Mouse (Mus musculus) mouse trophoblast stem cell (cell line): Measurements from ENCODE around the gene Sh3d21.
"Not testable (repeated sequence)": the region's sequence is repeated elsewhere in the genome, so short reads cannot be mapped to it uniquely, and the experiment has no call there.

Experiments
- in situ Hi-C, 2 experiments: fragments of 300-500 bp; cut with MseI, MboI; formaldehyde crosslinking; loops; 2 replicates in 1 of 2; 3 replicates in 1 of 2; pipeline ENCODE4 v1.15.1; 2025

Gene Sh3d21

GRCm38 (mm10) chr4:126168851-126169250, 5.6 kb upstream of the Sh3d21 start:
- in situ Hi-C loops = no loop called here

GRCm38 (mm10) chr4:126166084-126166483, 2.8 kb upstream of the Sh3d21 start:
- in situ Hi-C loops = no loop called here

GRCm38 (mm10) chr4:126165092-126165491, 1.8 kb upstream of the Sh3d21 start:
- in situ Hi-C loops = not testable (repeated sequence)

- in situ Hi-C loops = no loop called here
Observed at GRCm38 (mm10) chr4:126163685-126164084, 394 bp upstream of the Sh3d21 start.

GRCm38 (mm10) chr4:126162544-126163066, 686 bp downstream of the Sh3d21 start:
- in situ Hi-C loops = no loop called here

GRCm38 (mm10) chr4:126161986-126162385, 1.3 kb downstream of the Sh3d21 start:
- in situ Hi-C loops = no loop called here

GRCm38 (mm10) chr4:126161456-126161855, 1.8 kb downstream of the Sh3d21 start:
- in situ Hi-C loops = no loop called here

- in situ Hi-C loops = no loop called here
Observed at GRCm38 (mm10) chr4:126160981-126161380, 2.3 kb downstream of the Sh3d21 start.

- in situ Hi-C loops = no loop called here
Observed at GRCm38 (mm10) chr4:126159455-126159854, 3.8 kb downstream of the Sh3d21 start.

GRCm38 (mm10) chr4:126157562-126157961, 5.7 kb downstream of the Sh3d21 start:
- in situ Hi-C loops = no loop called here

GRCm38 (mm10) chr4:126156617-126157016, 6.7 kb downstream of the Sh3d21 start:
- in situ Hi-C loops = no loop called here

GRCm38 (mm10) chr4:126155869-126156268, 7.4 kb downstream of the Sh3d21 start:
- in situ Hi-C loops = no loop called here

GRCm38 (mm10) chr4:126155183-126155582, 8.1 kb downstream of the Sh3d21 start:
- in situ Hi-C loops = no loop called here

GRCm38 (mm10) chr4:126152864-126153263, 10.4 kb downstream of the Sh3d21 start:
- in situ Hi-C loops = no loop called here

- in situ Hi-C loops = no loop called here
Observed at GRCm38 (mm10) chr4:126151701-126152440, 11.4 kb downstream of the Sh3d21 start.

- in situ Hi-C loops = no loop called here
Observed at GRCm38 (mm10) chr4:126150949-126151320, 12.4 kb downstream of the Sh3d21 start.

- in situ Hi-C loops = no loop called here
Observed at GRCm38 (mm10) chr4:126150297-126150948, 12.9 kb downstream of the Sh3d21 start.

- in situ Hi-C loops = no loop called here
Observed at GRCm38 (mm10) chr4:126149798-126150197, 13.5 kb downstream of the Sh3d21 start.

GRCm38 (mm10) chr4:126149041-126149676, 14.1 kb downstream of the Sh3d21 start:
- in situ Hi-C loops = no loop called here

- in situ Hi-C loops = no loop called here
Observed at GRCm38 (mm10) chr4:126148161-126148961, 14.9 kb downstream of the Sh3d21 start.

- in situ Hi-C loops = no loop called here
Observed at GRCm38 (mm10) chr4:126147533-126148160, 15.6 kb downstream of the Sh3d21 start, which contains the start of gene Eva1b. Eva1b (plus strand) TSS chr4:126147744.
